Mouse (Mus musculus) ES-Bruce4 (cell line): ENCODE data around the gene Uqcr11. TPM values are rescaled to one million over a fixed set of nuclear protein-coding genes. Genes with fewer than 3 reads are reported as not detected.

ENCODE experiments used
- H3K27ac ChIP-seq: 2 replicates; pipeline ENCODE4 v1.5.1; 2012; ENCODE audit warnings: low read length, inconsistent platforms; ENCODE audit not compliant: insufficient read depth
- H3K27me3 ChIP-seq: 2 replicates; pipeline ENCODE4 v1.6.1; 2012; ENCODE audit warnings: mild to moderate bottlenecking, low read length, inconsistent platforms; ENCODE audit not compliant: control insufficient read depth, poor library complexity, insufficient read depth, severe bottlenecking
- H3K36me3 ChIP-seq: 2 replicates; pipeline ENCODE4 v1.6.1; 2012; ENCODE audit warnings: inconsistent platforms, mild to moderate bottlenecking, low read length, moderate library complexity; ENCODE audit not compliant: control insufficient read depth, poor library complexity, insufficient read depth, severe bottlenecking
- H3K4me1 ChIP-seq: one replicate; pipeline ENCODE4 v1.8.1; 2011; ENCODE audit warnings: low read length; ENCODE audit not compliant: control insufficient read depth, insufficient read depth
- H3K4me3 ChIP-seq: 2 replicates; pipeline ENCODE4 v1.5.1; 2011; ENCODE audit warnings: low read depth, mild to moderate bottlenecking, low read length
- H3K9ac ChIP-seq: 2 replicates; pipeline ENCODE4 v1.6.1; 2012; ENCODE audit warnings: low read depth, mild to moderate bottlenecking, inconsistent platforms; ENCODE audit not compliant: poor library complexity, severe bottlenecking
- H3K9me3 ChIP-seq: replicated peaks from 2 replicates; pipeline ENCODE4 v1.6.1; 2012; ENCODE audit warnings: mild to moderate bottlenecking, low read length, inconsistent platforms; ENCODE audit not compliant: control insufficient read depth, poor library complexity, insufficient read depth, severe bottlenecking
- CTCF ChIP-seq: IDR thresholded peaks from one replicate; pipeline ENCODE4 v1.8.1; 2011; ENCODE audit warnings: low read depth, low read length
- EP300 ChIP-seq: IDR thresholded peaks from 2 replicates; pipeline ENCODE4 v1.6.1; 2011; ENCODE audit warnings: low read depth, low read length; ENCODE audit not compliant: insufficient read depth
- POLR2A ChIP-seq: IDR thresholded peaks from one replicate; pipeline ENCODE4 v1.8.1; 2011; ENCODE audit warnings: low read length; ENCODE audit not compliant: insufficient read depth
- polyA plus RNA-seq: library from polyadenylated mRNA; stranded (reverse); fragments of >200 nt; gene quantifications from 2 replicates; pipeline ENCODE4 v1.2.4, GENCODE M21; 2011; ENCODE audit warnings: low read depth; ENCODE audit not compliant: missing spikeins, insufficient read depth, insufficient read length

The Uqcr11 gene
- polyA plus RNA-seq, 1 experiment, result 199 TPM

DNA sequence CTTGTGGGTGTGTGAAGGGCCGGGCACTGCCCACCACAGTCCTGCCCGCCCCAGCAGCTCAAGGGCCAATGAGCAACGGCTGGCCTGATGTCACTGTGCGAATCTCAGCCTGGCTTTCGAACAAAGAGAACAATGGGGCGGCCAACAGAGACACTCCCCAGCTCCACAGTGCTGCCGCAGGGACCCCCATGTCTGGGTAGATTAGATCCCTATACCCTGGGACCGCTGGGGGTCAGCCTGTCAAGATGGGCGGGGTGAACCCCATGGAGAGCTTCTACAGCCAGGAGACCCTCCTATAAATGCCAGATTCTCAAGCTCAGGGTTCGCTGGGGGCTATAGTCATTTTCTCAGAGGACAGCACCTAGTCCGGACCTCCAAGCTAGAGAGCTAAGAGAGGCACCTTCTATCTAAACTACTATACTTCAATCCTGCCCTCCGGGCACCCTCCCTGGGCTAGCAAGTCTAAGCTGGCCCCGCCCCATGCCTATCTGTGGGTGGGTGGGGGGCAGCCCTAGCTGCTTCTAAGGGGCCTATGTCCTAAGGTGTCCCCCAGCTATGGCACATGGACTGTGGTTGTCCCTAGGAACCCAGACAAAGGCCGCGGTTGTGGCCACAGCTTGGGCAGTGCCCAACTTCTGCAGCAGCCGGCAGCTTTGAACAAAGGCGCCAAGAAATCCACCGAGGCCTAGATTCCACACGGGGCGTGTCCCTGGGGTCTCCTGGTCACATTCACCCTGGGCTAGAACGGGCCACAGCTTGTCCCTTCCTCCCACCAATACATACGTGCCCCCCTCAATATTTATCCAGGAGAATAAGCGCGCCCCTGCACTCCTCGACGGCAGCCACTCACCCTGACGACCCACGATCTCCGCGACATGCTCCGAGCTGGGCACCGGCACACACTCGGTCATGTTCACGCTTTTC lies 20.6 kb downstream of the Uqcr11 start:
- H3K4me1 ChIP-seq, result peaks cover 8% of the 10 kb centered on the region

DNA sequence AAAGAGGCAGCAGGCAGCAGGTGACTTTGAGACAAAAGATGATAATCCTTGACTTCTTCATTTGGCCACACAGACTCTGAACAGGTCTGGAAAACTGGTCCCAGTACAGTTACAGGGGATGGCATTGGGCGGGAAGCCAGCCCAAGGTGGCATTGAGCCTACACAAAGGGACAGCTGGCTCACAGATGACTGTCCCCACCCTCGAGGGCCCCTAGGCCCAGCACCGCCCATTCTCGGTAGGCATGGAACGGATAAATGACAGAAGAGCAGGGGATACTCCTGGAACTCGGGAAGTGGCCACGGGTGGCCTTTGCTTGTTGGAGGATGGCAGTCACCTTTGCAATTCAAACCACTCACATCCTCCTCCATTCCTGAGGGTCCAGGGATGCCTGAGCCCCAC lies 21.3 kb downstream of the Uqcr11 start:
- no peak for TF ChIP-seq EP300
- no peak for TF ChIP-seq POLR2A
- TF ChIP-seq CTCF, result no peak
- H3K27me3 ChIP-seq, result no peaks in the 10 kb centered on the region
- H3K36me3 ChIP-seq, result no peaks in the 10 kb centered on the region
- H3K9me3 ChIP-seq, result no peaks in the 10 kb centered on the region
- peaks cover 8% of the 10 kb centered on the region for H3K4me1 ChIP-seq
- H3K4me3 ChIP-seq, result peak overlapping the region; percentile 82
- H3K9ac ChIP-seq, result no peak overlapping the region
- no peak overlapping the region for H3K27ac ChIP-seq

More for the DNA sequence above, 20.6 kb downstream of the Uqcr11 start:
- peak overlapping the region; percentile 82 for H3K4me3 ChIP-seq
- H3K36me3 ChIP-seq, result no peaks in the 10 kb centered on the region
- H3K9me3 ChIP-seq, result no peaks in the 10 kb centered on the region
- H3K27me3 ChIP-seq, result no peaks in the 10 kb centered on the region
- peak overlapping the region; percentile 91 for H3K9ac ChIP-seq
- TF ChIP-seq CTCF (no peak), EP300 (no peak), POLR2A (no peak)
- H3K27ac ChIP-seq, result no peak overlapping the region

DNA sequence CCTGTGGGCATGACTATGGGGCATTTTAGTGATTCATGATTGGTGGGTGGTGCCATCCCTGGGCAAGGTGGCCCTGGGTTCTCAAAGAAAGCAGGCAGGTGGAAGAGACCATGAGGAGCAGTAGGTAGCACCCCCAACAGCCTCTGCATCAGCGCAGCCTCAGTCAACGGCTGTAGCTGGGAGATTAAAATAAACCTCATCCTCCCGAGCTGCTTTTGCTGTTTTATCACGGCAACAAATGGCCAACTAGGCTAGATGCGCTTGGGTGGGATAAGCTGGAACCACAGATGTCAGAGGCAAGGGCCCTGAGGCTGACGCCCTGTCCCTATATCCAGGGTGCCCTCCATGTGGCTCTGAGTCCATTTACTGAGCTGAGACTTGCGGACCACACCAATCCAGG lies 21.9 kb downstream of the Uqcr11 start:
- peaks cover 8% of the 10 kb centered on the region for H3K4me1 ChIP-seq
- no peak overlapping the region for H3K27ac ChIP-seq
- H3K9me3 ChIP-seq, result no peaks in the 10 kb centered on the region
- no peak overlapping the region for H3K9ac ChIP-seq
- no peaks in the 10 kb centered on the region for H3K27me3 ChIP-seq
- H3K36me3 ChIP-seq, result no peaks in the 10 kb centered on the region
- TF ChIP-seq POLR2A (no peak), CTCF (no peak), EP300 (no peak)
- no peak overlapping the region for H3K4me3 ChIP-seq

DNA sequence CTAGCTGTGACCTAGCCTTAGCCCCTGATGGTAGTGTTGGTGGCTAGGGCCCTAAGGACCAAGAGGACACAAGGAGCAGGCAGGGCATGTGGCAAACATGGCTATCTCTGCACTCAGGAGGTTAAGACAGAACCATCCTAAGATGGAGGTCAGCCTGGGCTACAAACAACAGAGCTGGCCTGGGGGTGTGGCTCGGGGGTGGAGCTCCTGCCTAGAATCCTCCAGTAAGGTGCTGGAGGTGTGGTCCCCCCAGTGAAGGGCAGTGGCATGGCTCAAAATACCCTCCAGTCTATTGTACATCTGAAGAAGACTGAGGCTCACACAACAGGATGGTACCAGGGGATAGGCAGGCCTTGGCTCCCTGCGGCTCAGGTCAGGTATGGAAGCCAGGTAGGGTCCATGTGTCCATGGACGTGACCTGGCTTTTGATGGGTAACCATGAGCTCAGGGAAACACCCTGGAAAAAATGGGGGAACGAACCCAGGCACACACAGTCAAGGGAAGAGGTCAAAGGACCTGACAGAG lies 22.5 kb downstream of the Uqcr11 start:
- TF ChIP-seq CTCF (no peak), EP300 (no peak), POLR2A (no peak)
- Histone ChIP-seq H3K4me1 (peaks cover 8% of the 10 kb centered on the region), H3K27ac (no peak overlapping the region), H3K36me3 (no peaks in the 10 kb centered on the region), H3K9me3 (no peaks in the 10 kb centered on the region), H3K4me3 (no peak overlapping the region), H3K27me3 (no peaks in the 10 kb centered on the region), H3K9ac (no peak overlapping the region)

DNA sequence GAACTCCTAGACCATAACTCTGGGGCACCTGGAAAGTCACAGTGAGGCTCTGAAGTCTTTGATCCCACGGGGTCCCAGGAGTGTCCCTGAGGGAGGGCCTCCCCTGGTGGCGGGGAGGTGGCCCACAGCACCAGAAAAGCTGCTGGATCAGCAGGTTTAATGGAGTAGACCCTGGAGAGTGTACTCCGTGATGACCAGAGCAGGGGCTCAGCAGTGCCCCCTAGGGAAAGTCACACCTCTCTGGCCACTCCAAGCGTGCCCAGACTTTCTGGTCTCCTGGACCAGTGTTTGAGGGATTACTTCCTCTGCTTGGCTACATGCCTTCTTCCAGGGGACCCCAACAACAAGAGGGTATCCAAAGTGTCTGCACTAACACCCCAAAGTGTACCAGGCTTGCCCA lies 23.2 kb downstream of the Uqcr11 start:
- Histone ChIP-seq H3K27me3 (no peaks in the 10 kb centered on the region), H3K9ac (no peak overlapping the region), H3K27ac (no peak overlapping the region), H3K4me1 (peaks cover 5% of the 10 kb centered on the region), H3K36me3 (no peaks in the 10 kb centered on the region), H3K4me3 (no peak overlapping the region), H3K9me3 (no peaks in the 10 kb centered on the region)
- peak; percentile 50 for TF ChIP-seq CTCF
- no peak for TF ChIP-seq EP300
- no peak for TF ChIP-seq POLR2A
